Mouse (Mus musculus): ENCODE results near the gene Pbp2. TPM values are rescaled to one million over a fixed set of nuclear protein-coding genes. Genes with fewer than 3 reads are reported as not detected.

Gene Pbp2
- polyA plus RNA-seq, 1 experiment from 2014 or later, result 3.5 TPM

GRCm38 (mm10) chr6:135313981-135314380 is 3.8 kb upstream of the Pbp2 start:
- no peaks in the 10 kb centered on the region for H3K4me1 ChIP-seq (replicated peaks; ENCODE audit: control insufficient read depth, insufficient read depth)
- ATAC-seq (ENCODE audit: low FRiP score, low TSS enrichment) (no peak), DNase-seq (ENCODE audit: low spot score) (no peak)
- no peak overlapping the region for H3K27ac ChIP-seq (replicated peaks)
- no peaks in the 10 kb centered on the region for H3K9me3 ChIP-seq (ENCODE audit: control insufficient read depth, low read length)
- H3K27me3 ChIP-seq (ENCODE audit: control insufficient read depth, insufficient read depth, low read length), result no peaks in the 10 kb centered on the region
- 54% methylated on average over 9 of the region's 9 CpGs for WGBS
- no peak overlapping the region for H3K9ac ChIP-seq (ENCODE audit: low read length)
- H3K4me3 ChIP-seq (ENCODE audit: low read depth, low read length), result no peak overlapping the region
- no peak for TF ChIP-seq CTCF (IDR thresholded peaks at IDR 0.05; ENCODE audit: low read depth)
- TF ChIP-seq EP300 (optimal IDR thresholded peaks at IDR 0.05), result no peak
- no peak overlapping the region for H3K4me2 ChIP-seq (replicated peaks; ENCODE audit: low read depth)
- H3K36me3 ChIP-seq (ENCODE audit: control insufficient read depth, insufficient read depth, low read length), result no peaks in the 10 kb centered on the region

DNA sequence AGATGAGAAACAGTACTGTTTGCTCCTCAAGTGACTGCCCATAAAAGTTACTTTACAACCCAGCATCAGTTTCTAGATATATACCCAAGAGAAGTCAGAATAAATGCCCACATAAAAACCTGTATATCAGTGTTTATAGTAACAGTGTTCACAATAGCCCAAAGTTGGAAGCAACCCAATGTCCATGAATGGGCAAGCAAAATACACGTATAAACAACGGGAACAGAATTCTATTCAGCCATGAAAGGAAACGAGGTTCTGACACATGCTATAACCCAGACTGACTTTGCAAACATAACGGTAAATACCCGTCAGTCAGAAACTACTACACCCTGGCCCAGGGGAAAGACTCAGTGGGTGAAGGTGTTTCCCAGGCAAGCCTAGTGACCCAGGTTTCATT is 1.8 kb upstream of the Pbp2 start:
- Histone ChIP-seq H3K4me3 (ENCODE audit: low read depth, low read length) (no peak overlapping the region), H3K4me1 (replicated peaks; ENCODE audit: control insufficient read depth, insufficient read depth) (no peaks in the 10 kb centered on the region), H3K9ac (ENCODE audit: low read length) (no peak overlapping the region), H3K27me3 (ENCODE audit: control insufficient read depth, insufficient read depth, low read length) (no peaks in the 10 kb centered on the region), H3K9me3 (ENCODE audit: control insufficient read depth, low read length) (no peaks in the 10 kb centered on the region), H3K4me2 (replicated peaks; ENCODE audit: low read depth) (no peak overlapping the region), H3K27ac (replicated peaks) (no peak overlapping the region), H3K36me3 (ENCODE audit: control insufficient read depth, insufficient read depth, low read length) (no peaks in the 10 kb centered on the region)
- TF ChIP-seq CTCF (IDR thresholded peaks at IDR 0.05; ENCODE audit: low read depth), result no peak
- 51% methylated on average over 5 of the region's 5 CpGs for WGBS
- DNase-seq (ENCODE audit: low spot score) (no peak), ATAC-seq (ENCODE audit: low FRiP score, low TSS enrichment) (no peak)

- TF ChIP-seq CTCF (IDR thresholded peaks at IDR 0.05; ENCODE audit: low read depth) (no peak), EP300 (optimal IDR thresholded peaks at IDR 0.05) (no peak)
- no peaks in the 10 kb centered on the region for H3K9me3 ChIP-seq (ENCODE audit: control insufficient read depth, low read length)
- peak overlapping the region; percentile 53 for H3K27ac ChIP-seq (replicated peaks)
- ATAC-seq (ENCODE audit: low FRiP score, low TSS enrichment), result 0 out of 2 replicates have a peak, but pooled peaks have one; percentile 26
- H3K27me3 ChIP-seq (ENCODE audit: control insufficient read depth, insufficient read depth, low read length), result no peaks in the 10 kb centered on the region
- no peaks in the 10 kb centered on the region for H3K36me3 ChIP-seq (ENCODE audit: control insufficient read depth, insufficient read depth, low read length)
- H3K9ac ChIP-seq (ENCODE audit: low read length), result no peak overlapping the region
- 44% methylated on average over 7 of the region's 7 CpGs for WGBS
- H3K4me2 ChIP-seq (replicated peaks; ENCODE audit: low read depth), result no peak overlapping the region
- H3K4me1 ChIP-seq (replicated peaks; ENCODE audit: control insufficient read depth, insufficient read depth), result no peaks in the 10 kb centered on the region
- H3K4me3 ChIP-seq (ENCODE audit: low read depth, low read length), result no peak overlapping the region
- no peak for DNase-seq (ENCODE audit: low spot score)
Measured at GRCm38 (mm10) chr6:135304576-135305260, 5.5 kb downstream of the Pbp2 start.

DNA sequence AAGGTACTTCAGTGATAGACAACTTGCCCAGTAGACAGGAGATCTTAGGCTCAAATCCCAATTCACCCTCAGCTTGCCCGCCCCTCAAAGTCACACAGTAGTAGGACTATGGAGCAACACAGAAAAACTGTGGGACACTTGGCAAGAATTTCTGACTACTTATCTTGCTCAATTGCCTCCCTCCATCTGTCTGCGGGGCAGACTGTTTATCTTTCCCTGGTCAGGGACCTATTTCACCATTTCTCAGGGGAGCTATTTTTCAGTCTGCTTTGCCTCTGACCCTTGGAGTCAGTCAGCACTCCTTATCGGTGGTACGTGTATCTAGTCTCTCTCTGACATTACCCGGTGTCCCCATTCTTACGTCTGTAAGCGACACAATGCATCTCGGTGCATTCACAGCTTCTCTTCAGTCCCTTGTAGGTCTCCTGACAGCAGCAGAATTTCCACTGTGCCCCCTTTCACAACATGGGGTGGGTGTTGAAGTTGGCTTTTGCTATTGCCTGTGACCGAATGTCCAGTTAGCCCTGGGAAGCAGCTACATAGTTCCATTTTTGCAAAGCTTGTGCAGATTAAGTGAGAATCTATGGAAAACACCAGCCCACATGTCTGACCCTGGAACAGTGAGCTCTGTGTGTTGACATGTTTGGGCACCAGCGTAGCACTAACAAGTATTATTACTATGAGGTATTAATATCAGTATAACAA is 7.6 kb downstream of the Pbp2 start:
- Histone ChIP-seq H3K9ac (ENCODE audit: low read length) (no peak overlapping the region), H3K4me2 (replicated peaks; ENCODE audit: low read depth) (no peak overlapping the region), H3K4me1 (replicated peaks; ENCODE audit: control insufficient read depth, insufficient read depth) (no peaks in the 10 kb centered on the region), H3K27me3 (ENCODE audit: control insufficient read depth, insufficient read depth, low read length) (no peaks in the 10 kb centered on the region), H3K9me3 (ENCODE audit: control insufficient read depth, low read length) (no peaks in the 10 kb centered on the region), H3K27ac (replicated peaks) (no peak overlapping the region), H3K36me3 (ENCODE audit: control insufficient read depth, insufficient read depth, low read length) (no peaks in the 10 kb centered on the region), H3K4me3 (ENCODE audit: low read depth, low read length) (no peak overlapping the region)
- no peak for DNase-seq (ENCODE audit: low spot score)
- 68% methylated on average over 10 of the region's 10 CpGs for WGBS
- TF ChIP-seq CTCF (IDR thresholded peaks at IDR 0.05; ENCODE audit: low read depth) (no peak), EP300 (optimal IDR thresholded peaks at IDR 0.05) (no peak)
- ATAC-seq (ENCODE audit: low FRiP score, low TSS enrichment), result no peak

GRCm38 (mm10) chr6:135300469-135300868 is 9.7 kb downstream of the Pbp2 start:
- Histone ChIP-seq H3K9ac (ENCODE audit: low read length) (no peak overlapping the region), H3K27me3 (ENCODE audit: control insufficient read depth, insufficient read depth, low read length) (no peaks in the 10 kb centered on the region), H3K4me2 (replicated peaks; ENCODE audit: low read depth) (no peak overlapping the region), H3K36me3 (ENCODE audit: control insufficient read depth, insufficient read depth, low read length) (no peaks in the 10 kb centered on the region), H3K4me3 (ENCODE audit: low read depth, low read length) (no peak overlapping the region), H3K4me1 (replicated peaks; ENCODE audit: control insufficient read depth, insufficient read depth) (peaks cover 4% of the 10 kb centered on the region), H3K27ac (replicated peaks) (no peak overlapping the region), H3K9me3 (ENCODE audit: control insufficient read depth, low read length) (no peaks in the 10 kb centered on the region)
- TF ChIP-seq CTCF (IDR thresholded peaks at IDR 0.05; ENCODE audit: low read depth) (no peak), EP300 (optimal IDR thresholded peaks at IDR 0.05) (no peak)
- ATAC-seq (ENCODE audit: low FRiP score, low TSS enrichment), result no peak
- no peak for DNase-seq (ENCODE audit: low spot score)
- 80% methylated on average over 4 of the region's 4 CpGs for WGBS

DNA sequence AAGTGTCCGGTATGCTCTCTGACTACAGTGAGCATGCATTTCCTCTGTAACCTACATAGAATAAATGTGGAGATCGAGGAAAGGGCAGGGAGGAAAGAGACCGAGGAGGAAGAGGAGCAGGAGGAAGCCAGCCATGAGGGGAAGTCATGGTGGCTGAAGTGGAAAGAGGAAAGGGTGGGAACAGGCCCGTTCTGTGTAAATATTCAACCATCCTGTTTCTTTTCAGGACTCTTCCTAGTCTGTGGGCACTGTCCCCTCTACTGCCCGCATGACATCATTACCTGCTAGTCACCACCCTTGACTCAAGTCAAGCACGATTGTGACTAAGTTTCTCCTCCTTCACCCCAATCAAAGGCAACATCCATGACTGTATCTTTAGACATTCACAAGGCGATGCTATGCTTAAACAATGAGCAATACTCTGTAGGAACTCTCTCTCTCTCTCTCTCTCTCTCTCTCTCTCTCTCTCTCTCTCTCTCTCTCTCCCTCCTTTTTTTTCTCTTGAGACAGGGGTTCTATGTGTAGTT is 11.1 kb downstream of the Pbp2 start:
- WGBS, result 77% methylated on average over 7 of the region's 7 CpGs
- no peak for DNase-seq (ENCODE audit: low spot score)
- H3K4me1 ChIP-seq (replicated peaks; ENCODE audit: control insufficient read depth, insufficient read depth), result peaks cover 4% of the 10 kb centered on the region

More for the DNA sequence above, 11.1 kb downstream of the Pbp2 start:
- Histone ChIP-seq H3K9ac (ENCODE audit: low read length) (no peak overlapping the region), H3K27me3 (ENCODE audit: control insufficient read depth, insufficient read depth, low read length) (no peaks in the 10 kb centered on the region), H3K4me3 (ENCODE audit: low read depth, low read length) (no peak overlapping the region), H3K9me3 (ENCODE audit: control insufficient read depth, low read length) (no peaks in the 10 kb centered on the region), H3K27ac (replicated peaks) (peak overlapping the region; percentile 35; the same call in 1 of the 2 replicates), H3K4me2 (replicated peaks; ENCODE audit: low read depth) (no peak overlapping the region), H3K36me3 (ENCODE audit: control insufficient read depth, insufficient read depth, low read length) (no peaks in the 10 kb centered on the region)
- 0 out of 2 replicates have a peak, but pooled peaks have one; percentile 14 for ATAC-seq (ENCODE audit: low FRiP score, low TSS enrichment)
- TF ChIP-seq CTCF (IDR thresholded peaks at IDR 0.05; ENCODE audit: low read depth) (no peak), EP300 (optimal IDR thresholded peaks at IDR 0.05) (no peak)
